Mouse (Mus musculus): ENCODE measurements around the gene Jazf1. TPM values are rescaled to one million over a fixed set of nuclear protein-coding genes. Genes with fewer than 3 reads are reported as not detected.

The Jazf1 gene
- polyA plus RNA-seq, 1 experiment from 2014 or later, result 3.2 TPM

DNA sequence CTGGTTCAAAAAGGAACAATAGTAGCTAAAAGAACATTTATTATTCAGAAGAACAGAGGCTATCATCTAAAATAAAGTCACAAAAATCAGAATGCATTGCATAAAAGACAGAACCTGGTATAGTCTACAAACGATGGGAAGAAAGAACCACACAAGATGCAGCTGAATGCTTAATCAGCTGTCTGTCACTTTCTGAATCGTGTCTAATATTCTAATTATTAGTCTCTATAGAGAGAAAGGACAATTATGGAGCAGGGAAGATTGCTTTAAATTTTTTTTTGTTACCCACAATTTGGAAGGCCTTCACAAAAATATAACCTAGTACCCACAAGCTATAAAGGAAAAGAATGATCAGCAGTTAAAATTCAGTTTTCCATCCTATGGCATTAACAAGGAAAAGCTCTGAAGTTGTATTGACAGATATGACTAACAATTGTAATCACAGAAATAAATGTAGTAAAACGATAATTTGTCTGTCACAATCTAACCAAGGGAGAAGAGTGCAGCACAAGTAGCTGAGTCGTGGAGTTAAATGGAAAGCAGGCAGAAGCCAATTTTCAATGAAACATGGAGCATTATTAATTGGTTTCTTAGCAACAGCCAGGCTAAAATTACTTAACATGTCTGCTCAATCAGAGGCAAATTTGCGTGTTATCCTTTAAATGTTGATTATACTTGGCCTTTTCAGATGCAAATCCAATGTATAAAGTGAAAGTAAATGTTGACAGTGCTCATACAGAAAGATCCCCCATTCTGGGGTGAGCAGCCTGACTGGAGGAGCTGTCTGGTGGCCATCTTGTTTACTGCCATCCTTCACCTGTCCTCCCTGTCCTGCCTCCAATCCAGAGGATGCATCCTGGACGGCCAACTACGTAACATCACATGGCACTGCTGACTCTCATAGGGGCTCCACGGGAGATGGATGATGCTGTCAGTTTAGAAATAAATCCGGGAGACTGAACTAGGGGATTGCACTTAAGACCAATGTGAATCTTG is 53.7 kb downstream of the Jazf1 start:
- Histone ChIP-seq H3K9me3 (replicated peaks; ENCODE audit: low read length) (no peaks in the 10 kb centered on the region), H3K36me3 (ENCODE audit: insufficient read depth, low read length) (no peaks in the 10 kb centered on the region), H3K4me1 (replicated peaks; ENCODE audit: insufficient read depth, low read length) (no peaks in the 10 kb centered on the region), H3K4me3 (replicated peaks; ENCODE audit: low read depth, low read length) (no peak overlapping the region), H3K9ac (ENCODE audit: low read depth, low read length) (no peak overlapping the region), H3K4me2 (ENCODE audit: low read length) (no peak overlapping the region), H3K27ac (no peak overlapping the region), H3K27me3 (ENCODE audit: insufficient read depth, low read length) (no peaks in the 10 kb centered on the region)
- DNase-seq (ENCODE audit: low spot score) (no peak), ATAC-seq (replicated peaks; ENCODE audit: low FRiP score, low read depth) (no peak)
- 83% methylated on average over 9 of the region's 9 CpGs for WGBS
- TF ChIP-seq CTCF (IDR thresholded peaks at IDR 0.05; ENCODE audit: low read depth), result no peak

DNA sequence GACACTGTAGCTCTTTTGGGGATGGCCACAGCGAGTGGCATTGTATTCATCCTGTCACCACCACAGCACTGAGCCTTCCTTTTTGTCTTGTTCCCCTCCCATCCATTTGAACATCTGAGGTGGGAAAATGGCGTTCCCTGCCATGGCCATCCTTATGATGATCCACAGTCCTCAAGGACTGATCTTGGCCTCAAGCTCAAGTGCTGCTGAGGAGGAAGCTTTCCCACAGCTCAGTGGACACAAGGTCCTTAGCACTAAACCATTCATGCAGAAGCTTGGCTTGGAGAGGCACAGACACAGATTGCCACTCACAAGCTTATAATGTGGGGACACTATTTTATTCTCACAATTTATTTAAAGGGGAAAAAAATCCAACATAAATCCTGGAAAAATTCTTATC is 58.1 kb downstream of the Jazf1 start:
- DNase-seq (ENCODE audit: low spot score) (no peak), ATAC-seq (replicated peaks; ENCODE audit: low FRiP score, low read depth) (no peak)
- Histone ChIP-seq H3K9ac (ENCODE audit: low read depth, low read length) (no peak overlapping the region), H3K4me2 (ENCODE audit: low read length) (no peak overlapping the region), H3K36me3 (ENCODE audit: insufficient read depth, low read length) (no peaks in the 10 kb centered on the region), H3K9me3 (replicated peaks; ENCODE audit: low read length) (no peaks in the 10 kb centered on the region), H3K27ac (no peak overlapping the region), H3K4me3 (replicated peaks; ENCODE audit: low read depth, low read length) (no peak overlapping the region), H3K4me1 (replicated peaks; ENCODE audit: insufficient read depth, low read length) (no peaks in the 10 kb centered on the region), H3K27me3 (ENCODE audit: insufficient read depth, low read length) (no peaks in the 10 kb centered on the region)
- WGBS, result 95% methylated on average over 2 of the region's 2 CpGs
- TF ChIP-seq CTCF (IDR thresholded peaks at IDR 0.05; ENCODE audit: low read depth), result no peak

DNA sequence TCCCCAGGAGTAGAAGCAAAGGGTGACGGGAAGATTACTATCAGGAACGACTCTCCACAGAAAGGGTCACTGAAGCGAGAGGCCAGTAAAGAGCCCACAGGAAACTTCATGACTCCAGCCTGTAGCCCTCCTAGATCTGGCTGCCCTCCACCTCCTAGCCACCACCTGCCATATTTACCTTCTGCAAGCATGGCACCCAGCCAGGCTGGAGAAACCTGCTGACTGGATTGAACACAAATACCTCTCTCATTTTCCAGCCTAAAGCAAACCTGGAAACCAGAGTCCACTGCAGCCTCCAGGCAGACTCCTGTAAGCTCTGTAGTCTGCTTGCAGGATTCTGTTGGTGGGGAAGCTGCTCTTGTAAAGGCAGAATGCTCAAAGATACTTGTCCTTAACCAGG is 62.4 kb downstream of the Jazf1 start:
- H3K4me2 ChIP-seq (ENCODE audit: low read length), result no peak overlapping the region
- no peaks in the 10 kb centered on the region for H3K4me1 ChIP-seq (replicated peaks; ENCODE audit: insufficient read depth, low read length)
- no peak for TF ChIP-seq CTCF (IDR thresholded peaks at IDR 0.05; ENCODE audit: low read depth)
- H3K4me3 ChIP-seq (replicated peaks; ENCODE audit: low read depth, low read length), result no peak overlapping the region
- H3K9me3 ChIP-seq (replicated peaks; ENCODE audit: low read length), result no peaks in the 10 kb centered on the region
- H3K27ac ChIP-seq, result 0 out of 2 replicates have a peak overlapping the region, but pooled peaks have one; percentile 3
- WGBS, result 54% methylated on average over 3 of the region's 3 CpGs
- no peaks in the 10 kb centered on the region for H3K36me3 ChIP-seq (ENCODE audit: insufficient read depth, low read length)
- no peaks in the 10 kb centered on the region for H3K27me3 ChIP-seq (ENCODE audit: insufficient read depth, low read length)
- DNase-seq (ENCODE audit: low spot score) (no peak), ATAC-seq (replicated peaks; ENCODE audit: low FRiP score, low read depth) (no peak)
- no peak overlapping the region for H3K9ac ChIP-seq (ENCODE audit: low read depth, low read length)

DNA sequence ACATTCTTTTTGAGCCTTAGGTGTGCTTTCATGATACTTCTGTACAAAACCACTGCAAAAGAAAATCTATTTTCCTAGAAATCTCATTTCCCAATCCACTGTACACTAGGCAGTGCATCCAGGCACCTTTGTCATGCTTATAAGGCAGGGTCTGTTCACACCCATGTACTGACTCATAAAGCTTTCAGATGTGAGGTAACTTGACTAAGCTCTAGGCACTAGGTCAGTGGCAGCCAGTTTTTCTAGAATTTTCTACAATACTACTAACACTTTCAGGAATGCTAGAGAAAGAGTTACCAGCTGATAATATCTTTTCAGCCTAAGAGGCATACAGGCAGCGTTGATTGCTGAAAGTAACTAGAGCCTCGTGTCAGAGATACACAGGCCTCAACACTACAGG is 62.9 kb downstream of the Jazf1 start:
- TF ChIP-seq CTCF (IDR thresholded peaks at IDR 0.05; ENCODE audit: low read depth), result no peak
- Histone ChIP-seq H3K4me3 (replicated peaks; ENCODE audit: low read depth, low read length) (no peak overlapping the region), H3K27ac (0 out of 2 replicates have a peak overlapping the region, but pooled peaks have one; percentile 3), H3K4me2 (ENCODE audit: low read length) (no peak overlapping the region), H3K9ac (ENCODE audit: low read depth, low read length) (no peak overlapping the region), H3K27me3 (ENCODE audit: insufficient read depth, low read length) (no peaks in the 10 kb centered on the region), H3K4me1 (replicated peaks; ENCODE audit: insufficient read depth, low read length) (no peaks in the 10 kb centered on the region), H3K9me3 (replicated peaks; ENCODE audit: low read length) (no peaks in the 10 kb centered on the region), H3K36me3 (ENCODE audit: insufficient read depth, low read length) (no peaks in the 10 kb centered on the region)
- WGBS, result 68% methylated on average over 2 of the region's 2 CpGs
- no peak for ATAC-seq (replicated peaks; ENCODE audit: low FRiP score, low read depth)
- DNase-seq (ENCODE audit: low spot score), result no peak

DNA sequence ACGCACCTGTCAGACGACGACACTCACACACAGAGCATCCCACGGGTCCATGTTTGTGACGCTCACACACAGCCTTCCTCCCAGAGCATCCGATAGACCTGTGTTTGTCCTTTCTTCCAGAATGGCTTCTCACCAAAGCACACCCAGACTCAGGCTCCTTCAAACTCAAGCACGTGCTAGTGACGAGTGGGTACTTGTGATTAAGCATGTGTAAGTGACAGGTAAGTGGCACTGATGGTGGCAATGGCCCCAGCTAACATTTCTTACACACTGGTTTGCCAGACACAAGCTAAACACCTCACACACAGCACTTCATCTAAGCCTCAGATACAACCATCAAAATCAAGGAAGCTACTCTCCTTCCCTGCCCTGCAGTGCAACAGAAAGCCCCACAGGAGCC is 77.6 kb downstream of the Jazf1 start:
- H3K9me3 ChIP-seq (replicated peaks; ENCODE audit: low read length), result no peaks in the 10 kb centered on the region

DNA sequence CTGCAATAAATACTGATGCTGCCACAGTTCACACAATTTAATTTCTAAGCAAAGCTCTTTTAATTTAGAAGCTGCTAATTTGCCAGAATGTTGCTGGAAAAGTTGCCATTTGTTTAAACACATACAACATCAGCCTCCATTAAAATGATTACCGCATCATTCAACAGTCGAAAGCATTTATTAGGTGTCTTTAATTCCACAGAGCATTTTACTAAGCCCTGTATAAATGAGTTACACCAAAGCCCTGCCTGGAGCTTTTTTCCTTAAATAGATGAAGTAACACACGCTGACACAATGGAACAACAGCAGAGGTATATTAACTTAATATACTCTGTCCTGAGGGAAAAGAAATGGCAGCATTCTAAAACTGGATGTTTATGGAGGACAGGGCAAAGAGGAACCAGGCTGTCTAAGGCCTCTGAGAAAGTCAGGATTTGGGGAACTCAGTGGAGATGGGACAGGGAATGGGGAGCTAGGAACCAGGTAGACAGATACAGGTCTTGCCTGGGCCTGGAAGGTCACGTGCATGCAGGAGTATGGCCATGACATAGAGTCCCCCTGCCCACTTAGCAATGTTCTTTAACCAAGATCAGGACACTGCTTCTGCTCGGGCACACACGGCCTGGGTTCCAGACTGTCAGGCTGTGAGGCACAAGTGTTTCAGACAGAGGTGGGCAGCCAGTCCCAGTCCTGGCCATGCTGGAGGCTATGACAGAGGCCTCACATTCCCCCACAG is 80.4 kb downstream of the Jazf1 start:
- Histone ChIP-seq H3K36me3 (ENCODE audit: insufficient read depth, low read length) (no peaks in the 10 kb centered on the region), H3K9me3 (replicated peaks; ENCODE audit: low read length) (no peaks in the 10 kb centered on the region), H3K4me3 (replicated peaks; ENCODE audit: low read depth, low read length) (no peak overlapping the region), H3K9ac (ENCODE audit: low read depth, low read length) (no peak overlapping the region), H3K4me1 (replicated peaks; ENCODE audit: insufficient read depth, low read length) (no peaks in the 10 kb centered on the region), H3K27ac (no peak overlapping the region), H3K4me2 (ENCODE audit: low read length) (no peak overlapping the region), H3K27me3 (ENCODE audit: insufficient read depth, low read length) (no peaks in the 10 kb centered on the region)
- no peak for TF ChIP-seq CTCF (IDR thresholded peaks at IDR 0.05; ENCODE audit: low read depth)
- 77% methylated on average over 6 of the region's 6 CpGs for WGBS
- DNase-seq (ENCODE audit: low spot score) (no peak), ATAC-seq (replicated peaks; ENCODE audit: low FRiP score, low read depth) (no peak)

More for the DNA sequence above, 77.6 kb downstream of the Jazf1 start:
- 82% methylated on average over 8 of the region's 8 CpGs for WGBS
- H3K4me3 ChIP-seq (replicated peaks; ENCODE audit: low read depth, low read length), result no peak overlapping the region
- DNase-seq (ENCODE audit: low spot score), result no peak
- H3K27ac ChIP-seq, result no peak overlapping the region
- H3K4me1 ChIP-seq (replicated peaks; ENCODE audit: insufficient read depth, low read length), result no peaks in the 10 kb centered on the region
- no peaks in the 10 kb centered on the region for H3K36me3 ChIP-seq (ENCODE audit: insufficient read depth, low read length)
- H3K9ac ChIP-seq (ENCODE audit: low read depth, low read length), result no peak overlapping the region
- TF ChIP-seq CTCF (IDR thresholded peaks at IDR 0.05; ENCODE audit: low read depth), result no peak
- no peak for ATAC-seq (replicated peaks; ENCODE audit: low FRiP score, low read depth)
- H3K4me2 ChIP-seq (ENCODE audit: low read length), result no peak overlapping the region
- no peaks in the 10 kb centered on the region for H3K27me3 ChIP-seq (ENCODE audit: insufficient read depth, low read length)

Measured in kidney, postnatal 0 days (tissue).